Comparison of ENCODE assay signal across 13 mouse cellular contexts in the genomic region with DNA sequence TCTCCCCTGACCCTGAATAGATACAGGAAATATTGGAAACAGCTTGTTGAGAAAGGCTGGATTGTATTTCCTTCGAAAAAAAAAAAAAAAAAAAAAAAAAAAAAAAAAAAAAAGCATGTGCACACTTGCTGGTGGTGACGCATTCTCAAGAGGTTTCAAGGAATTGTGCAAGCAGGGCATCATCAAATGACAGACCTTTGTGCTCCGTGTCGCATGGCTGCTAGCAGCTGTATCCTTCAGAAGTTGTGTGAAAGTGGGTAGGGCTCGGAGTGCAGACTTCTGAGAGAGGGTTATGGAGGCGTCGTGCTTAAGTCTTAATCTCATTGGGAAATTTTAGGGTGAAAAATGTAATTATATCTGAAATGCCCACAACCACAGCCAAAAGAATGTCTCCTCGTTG.
"Had no signal": no experiment of that assay in that cellular context is flagged by ENCODE, and none has a peak within 500 bp of the region (broad histone marks: within the 10 kb centered on the region; RNA-seq: fewer than 3 reads in every experiment).

No protein-coding gene starts in this region.

- H3K4me2 ChIP-seq: limb, embryonic 15.5 days; liver, embryonic 12.5 days; midbrain, embryonic 12.5 days; neural tube, embryonic 13.5 days had no signal

- H3K4me3 ChIP-seq: limb, embryonic 15.5 days; liver, embryonic 12.5 days; midbrain, embryonic 12.5 days; neural tube, embryonic 13.5 days had no signal

- H3K9me3 ChIP-seq: limb, embryonic 15.5 days; liver, embryonic 12.5 days; midbrain, embryonic 12.5 days; neural tube, embryonic 13.5 days had no signal

- DNase-seq: kidney, adult 11 months; kidney, adult 9 months; kidney, postnatal 36 days; layer of hippocampus, adult 9-11 months; layer of hippocampus, postnatal 36 days; lung, postnatal 4 days; retina, postnatal 1 day; thymus, postnatal 36 days had no signal

- H3K36me3 ChIP-seq: limb, embryonic 15.5 days; liver, embryonic 12.5 days; midbrain, embryonic 12.5 days; neural tube, embryonic 13.5 days had no signal

- H3K4me1 ChIP-seq: liver, embryonic 12.5 days had no signal

- H3K27ac ChIP-seq: kidney, postnatal 0 days; limb, embryonic 15.5 days; liver, embryonic 12.5 days; midbrain, embryonic 12.5 days; neural tube, embryonic 13.5 days had no signal

- H3K27me3 ChIP-seq: limb, embryonic 15.5 days; liver, embryonic 12.5 days; neural tube, embryonic 13.5 days had no signal

- H3K9ac ChIP-seq: limb, embryonic 15.5 days; liver, embryonic 12.5 days; midbrain, embryonic 12.5 days; neural tube, embryonic 13.5 days had no signal

- ATAC-seq: liver, embryonic 12.5 days had no signal
